Comparison of ENCODE assay signal across 9 mouse cellular contexts in the genomic region with DNA sequence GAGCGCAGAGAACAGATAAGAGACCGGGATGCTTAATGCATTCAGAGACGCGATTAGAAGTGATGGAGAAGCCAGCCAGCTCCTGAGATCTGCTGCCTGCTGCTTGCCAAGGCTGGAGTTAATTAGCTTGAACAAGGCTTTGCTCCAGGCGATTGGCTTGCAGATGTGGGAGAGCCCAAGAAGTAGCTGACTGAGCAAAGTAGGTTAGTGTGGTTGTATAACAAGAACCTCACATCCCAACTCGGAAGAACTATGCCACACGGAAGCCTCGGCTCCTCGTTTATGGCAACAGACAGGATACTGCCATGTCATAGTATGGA.
DNase-seq lines count a peak whose midpoint lies in the region; ATAC-seq lines count a peak whose summit lies in the region.
"Had no signal": no experiment of that assay in that cellular context is flagged by ENCODE, and none has a peak within 500 bp of the region (broad histone marks: within the 10 kb centered on the region; RNA-seq: fewer than 3 reads in every experiment).

No protein-coding gene starts in this region.

- no peaks in the 10 kb centered on the region for H3K36me3 ChIP-seq in neural tube, embryonic 13.5 days
- H3K36me3 ChIP-seq: lung, embryonic 15.5 days had no signal

- no peak overlapping the region for H3K4me2 ChIP-seq in neural tube, embryonic 13.5 days
- H3K4me2 ChIP-seq: lung, embryonic 15.5 days had no signal

- no peak for DNase-seq in neural tube, embryonic 10.5 days (ENCODE audit: extremely low spot score, low spot score)
- DNase-seq in frontal cortex, adult 2 months (ENCODE audit: extremely low spot score in 1 of 2, low spot score in 1 of 2) = peak; percentile 25 to 51
- peak; percentile 70 for DNase-seq in left cerebral cortex, postnatal 4 days
- peak; percentile 62 for DNase-seq in telencephalon, adult 2 months (ENCODE audit: low read depth, low spot score)
- DNase-seq in lung, postnatal 10 days = no peak
- DNase-seq in urinary bladder, adult 2 months (ENCODE audit: low spot score) = no peak

- no peaks in the 10 kb centered on the region for H3K9me3 ChIP-seq in neural tube, embryonic 13.5 days
- H3K9me3 ChIP-seq: lung, embryonic 15.5 days had no signal

- intact Hi-C loops in left cerebral cortex, postnatal 4 days (cut with DNase I) = no loop called here

- peak; percentile 47; the same call in 1 of the 2 replicates for ATAC-seq in neural tube, embryonic 13.5 days (ENCODE audit: low read depth)
- ATAC-seq in megakaryocyte-erythroid progenitor cell, adult 5-6 weeks (replicated peaks; ENCODE audit: low FRiP score, low TSS enrichment, poor library complexity, severe bottlenecking) = no peak

- no peak overlapping the region for H3K27ac ChIP-seq in neural tube, embryonic 13.5 days (replicated peaks)
- H3K27ac ChIP-seq: lung, embryonic 15.5 days had no signal

- H3K27me3 ChIP-seq in neural tube, embryonic 13.5 days = no peaks in the 10 kb centered on the region
- H3K27me3 ChIP-seq: lung, embryonic 15.5 days had no signal

- no peaks in the 10 kb centered on the region; the same call in 1 of the 2 replicates for H3K4me1 ChIP-seq in neural tube, embryonic 13.5 days (replicated peaks)
- H3K4me1 ChIP-seq: lung, embryonic 15.5 days had no signal

- H3K9ac ChIP-seq in neural tube, embryonic 13.5 days = no peak overlapping the region
- H3K9ac ChIP-seq: lung, embryonic 15.5 days had no signal

- WGBS in neural tube, embryonic 13.5 days = 71% methylated on average over 9 of the region's 9 CpGs

- no peak overlapping the region for H3K4me3 ChIP-seq in neural tube, embryonic 13.5 days
- H3K4me3 ChIP-seq: lung, embryonic 15.5 days had no signal

Comparison
In these comparisons a context has a peak if more than half of its experiments do, and no peak if none do; other contexts are left out.
1. DNase-seq: peak in frontal cortex, adult 2 months (2 of 2), left cerebral cortex, postnatal 4 days (single experiment) and telencephalon, adult 2 months (single experiment); none in neural tube, embryonic 10.5 days (single experiment), lung, postnatal 10 days (single experiment) and urinary bladder, adult 2 months (single experiment).